Mouse (Mus musculus) ES-E14 (cell line): Measurements from ENCODE around the gene B4galnt3.

Experiments
- CHD2 ChIP-seq: IDR thresholded peaks from 2 replicates; pipeline ENCODE4 v1.6.1; 2014; ENCODE audit warnings: mild to moderate bottlenecking, low read depth, low read length, inconsistent platforms
- HCFC1 ChIP-seq: IDR thresholded peaks from 2 replicates; pipeline ENCODE4 v1.6.1; 2012; ENCODE audit warnings: low read length, inconsistent platforms, borderline replicate concordance; ENCODE audit not compliant: insufficient read depth
- MAFK ChIP-seq: IDR thresholded peaks from 2 replicates; pipeline ENCODE4 v1.6.1; 2014; ENCODE audit warnings: mild to moderate bottlenecking, low read depth, low read length, inconsistent platforms; ENCODE audit not compliant: insufficient read depth
- ZC3H11A ChIP-seq: IDR thresholded peaks from 2 replicates; pipeline ENCODE4 v1.6.1; 2012; ENCODE audit warnings: low read depth, mild to moderate bottlenecking, inconsistent platforms, low read length, borderline replicate concordance

DNA sequence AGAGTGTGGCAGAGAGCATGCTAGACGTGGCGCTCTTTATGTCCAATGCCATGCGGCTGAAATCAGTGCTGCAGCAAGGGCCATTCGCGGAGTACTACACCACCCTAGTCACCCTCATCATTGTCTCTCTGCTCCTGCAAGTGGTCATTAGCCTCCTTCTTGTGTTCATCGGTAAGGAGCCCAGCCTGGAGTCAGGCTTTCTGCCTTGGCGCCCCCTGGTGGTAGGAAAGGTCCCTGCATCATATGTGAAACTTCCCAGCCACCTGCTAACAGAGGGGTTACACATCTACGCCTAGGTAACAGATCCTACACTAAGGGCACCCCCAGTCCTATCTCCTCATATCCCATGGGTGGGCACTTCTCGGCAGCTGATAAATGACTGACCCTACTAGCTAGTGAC is 96.4 kb downstream of the B4galnt3 start:
- TF ChIP-seq MAFK (no peak), CHD2 (no peak), ZC3H11A (peak; percentile 76; the same call in 1 of the 2 replicates), HCFC1 (no peak)
